ENCODE assay signal across 8 mouse cellular contexts in the genomic region with DNA sequence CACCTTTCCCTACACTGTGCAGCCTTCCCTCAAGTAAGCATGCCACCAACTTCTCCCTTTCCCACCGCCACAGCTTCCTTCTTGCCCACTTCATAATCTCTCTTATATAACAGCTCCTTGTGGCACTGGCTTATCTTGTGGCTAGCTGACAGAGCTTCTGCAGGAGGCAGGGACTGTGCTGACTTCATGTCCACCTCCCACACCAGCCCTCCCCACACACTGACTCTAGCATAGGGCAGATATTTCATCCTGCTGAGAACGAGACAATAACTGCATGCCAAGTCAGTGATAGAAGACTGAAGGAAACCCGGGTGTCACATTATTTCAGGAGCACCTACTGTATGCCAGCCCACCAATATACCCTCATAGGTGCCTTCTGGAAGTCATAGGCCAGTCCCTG. TPM values are rescaled to one million over a fixed set of nuclear protein-coding genes. Genes with fewer than 3 reads are reported as not detected.
DNase-seq lines count a peak whose midpoint lies in the region; ATAC-seq and TF ChIP-seq lines count a peak whose summit lies in the region.

No protein-coding gene starts in this region.

- DNase-seq in adrenal gland, adult (ENCODE audit: inconsistent age in 2 of 2, low spot score in 1 of 2) = peak; percentile 73 to 76
- no peak for DNase-seq in adrenal gland, postnatal 10 days
- DNase-seq in kidney, postnatal 10 days = no peak
- DNase-seq in liver, postnatal 0 days = peak; percentile 27
- DNase-seq in adrenal gland, postnatal 25 days = no peak

- peaks cover 37% of the 10 kb centered on the region for H3K36me3 ChIP-seq in kidney, embryonic 15.5 days
- peaks cover 37% of the 10 kb centered on the region for H3K36me3 ChIP-seq in embryonic facial prominence, embryonic 12.5 days
- H3K36me3 ChIP-seq in liver, postnatal 0 days (replicated peaks; ENCODE audit: insufficient read depth, low read length) = peaks cover 37% of the 10 kb centered on the region

- no peak for TF ChIP-seq CTCF in liver, postnatal 0 days (IDR thresholded peaks at IDR 0.05; ENCODE audit: low read depth)

- H3K9ac ChIP-seq in kidney, embryonic 15.5 days = no peak overlapping the region
- H3K9ac ChIP-seq in embryonic facial prominence, embryonic 12.5 days = no peak overlapping the region
- H3K9ac ChIP-seq in liver, postnatal 0 days (replicated peaks) = peak overlapping the region; percentile 85

- H3K4me1 ChIP-seq in kidney, embryonic 15.5 days = peaks cover 50% of the 10 kb centered on the region
- peaks cover 29% of the 10 kb centered on the region for H3K4me1 ChIP-seq in embryonic facial prominence, embryonic 12.5 days
- peaks cover 28% of the 10 kb centered on the region for H3K4me1 ChIP-seq in liver, postnatal 0 days (ENCODE audit: insufficient read depth)

- no peaks in the 10 kb centered on the region for H3K27me3 ChIP-seq in kidney, embryonic 15.5 days
- no peaks in the 10 kb centered on the region for H3K27me3 ChIP-seq in embryonic facial prominence, embryonic 12.5 days
- no peaks in the 10 kb centered on the region for H3K27me3 ChIP-seq in liver, postnatal 0 days (ENCODE audit: insufficient read depth, low read length)

- no peaks in the 10 kb centered on the region for H3K9me3 ChIP-seq in kidney, embryonic 15.5 days (replicated peaks)
- H3K9me3 ChIP-seq in embryonic facial prominence, embryonic 12.5 days = no peaks in the 10 kb centered on the region
- H3K9me3 ChIP-seq in liver, postnatal 0 days (ENCODE audit: low read length) = no peaks in the 10 kb centered on the region

- H3K4me2 ChIP-seq in kidney, embryonic 15.5 days = no peak overlapping the region
- no peak overlapping the region for H3K4me2 ChIP-seq in embryonic facial prominence, embryonic 12.5 days (replicated peaks)
- H3K4me2 ChIP-seq in liver, postnatal 0 days (ENCODE audit: low read depth, low read length) = peak overlapping the region; percentile 84

- no peak for ATAC-seq in kidney, embryonic 15.5 days (replicated peaks; ENCODE audit: low FRiP score)
- no peak for ATAC-seq in embryonic facial prominence, embryonic 12.5 days (ENCODE audit: insufficient number of reproducible peaks, insufficient read depth, low FRiP score, low TSS enrichment)
- no peak for ATAC-seq in liver, postnatal 0 days
- no peak for ATAC-seq in inflammation-experienced regulatory T-cells, adult 6 months

- H3K4me3 ChIP-seq in kidney, embryonic 15.5 days (replicated peaks) = no peak overlapping the region
- H3K4me3 ChIP-seq in embryonic facial prominence, embryonic 12.5 days = no peak overlapping the region
- H3K4me3 ChIP-seq in liver, postnatal 0 days (ENCODE audit: low read depth, low read length) = peak overlapping the region; percentile 70

- TF ChIP-seq EP300 in liver, postnatal 0 days (IDR thresholded peaks at IDR 0.05; ENCODE audit: low read depth) = 0 out of 2 replicates have a peak, but pooled peaks have one; percentile 9

- whole genome bisulfite sequencing in kidney, embryonic 15.5 days = 65% methylated on average over 3 of the region's 3 CpGs
- 82% methylated on average over 3 of the region's 3 CpGs for WGBS in embryonic facial prominence, embryonic 12.5 days
- WGBS in liver, postnatal 0 days (ENCODE audit: insufficient replicate concordance) = 35% methylated on average over 3 of the region's 3 CpGs

- H3K27ac ChIP-seq in kidney, embryonic 15.5 days = peak overlapping the region; percentile 78
- H3K27ac ChIP-seq in embryonic facial prominence, embryonic 12.5 days = 0 out of 2 replicates have a peak overlapping the region, but pooled peaks have one; percentile 18
- peak overlapping the region; percentile 93 for H3K27ac ChIP-seq in liver, postnatal 0 days (ENCODE audit: low read depth)

RNA-seq across cellular contexts. Expression of a gene that starts 4.2 kb away (rescaled TPM):
- total RNA-seq in adrenal gland, postnatal 10 days (2021) = 100 to 1,000 TPM; 110 to 122 TPM
- polyA plus RNA-seq in kidney, embryonic 15.5 days (2015; fragmentation: Nextera tagmentation; extraction: Ambion mirVana) = 97.3 and 106 TPM in 2 replicates
- 76.9 and 78.5 TPM in 2 replicates for polyA plus RNA-seq in embryonic facial prominence, embryonic 12.5 days (2016; fragmentation: Nextera tagmentation; extraction: Ambion mirVana)
- 295 and 303 TPM in 2 replicates for polyA plus RNA-seq in liver, postnatal 0 days (2015; fragmentation: Nextera tagmentation; extraction: Ambion mirVana)
- 78.1 and 97.7 TPM in 2 replicates for total RNA-seq in adrenal gland, postnatal 25 days (2021)
- polyA plus RNA-seq in inflammation-experienced regulatory T-cells, adult 6 months (2017; shearing (Covaris generic)) = 10 to 100 TPM; 75.5 to 92.5 (median 76.8) TPM

RNA-seq across cellular contexts. Expression of a gene that starts 9.4 kb away (rescaled TPM):
- 10 to 100 TPM; 40.3 to 46.7 TPM for total RNA-seq in adrenal gland, postnatal 10 days (2021)
- polyA plus RNA-seq in kidney, embryonic 15.5 days (2015; fragmentation: Nextera tagmentation; extraction: Ambion mirVana) = 94.0 and 100 TPM in 2 replicates
- polyA plus RNA-seq in embryonic facial prominence, embryonic 12.5 days (2016; fragmentation: Nextera tagmentation; extraction: Ambion mirVana) = 89.1 and 92.8 TPM in 2 replicates
- polyA plus RNA-seq in liver, postnatal 0 days (2015; fragmentation: Nextera tagmentation; extraction: Ambion mirVana) = 26.4 and 29.2 TPM in 2 replicates
- 49.0 and 52.2 TPM in 2 replicates for total RNA-seq in adrenal gland, postnatal 25 days (2021)
- 10 to 100 TPM; 28.8 to 36.2 (median 36.2) TPM for polyA plus RNA-seq in inflammation-experienced regulatory T-cells, adult 6 months (2017; shearing (Covaris generic))

RNA-seq across cellular contexts. Expression of a gene that starts 9.7 kb away (rescaled TPM):
- under 1 TPM; 0.42 to 0.58 TPM for total RNA-seq in adrenal gland, postnatal 10 days (2021)
- 0.47 and 0.57 TPM in 2 replicates for polyA plus RNA-seq in kidney, embryonic 15.5 days (2015; fragmentation: Nextera tagmentation; extraction: Ambion mirVana)
- 0.45 and 0.99 TPM in 2 replicates for polyA plus RNA-seq in embryonic facial prominence, embryonic 12.5 days (2016; fragmentation: Nextera tagmentation; extraction: Ambion mirVana)
- not detected in 2 replicates for polyA plus RNA-seq in liver, postnatal 0 days (2015; fragmentation: Nextera tagmentation; extraction: Ambion mirVana)
- total RNA-seq in adrenal gland, postnatal 25 days (2021) = 0.64 TPM in 1 of 2 replicates, not detected in the other
- under 1 TPM in 2 of 3 experiments, not detected in 1; 0.40 to 0.44 TPM for polyA plus RNA-seq in inflammation-experienced regulatory T-cells, adult 6 months (2017; shearing (Covaris generic))

RNA-seq across cellular contexts. Expression of a gene that starts 12.2 kb away (rescaled TPM):
- 10 to 100 TPM; 16.7 to 19.5 TPM for total RNA-seq in adrenal gland, postnatal 10 days (2021)
- 14.7 and 15.2 TPM in 2 replicates for polyA plus RNA-seq in kidney, embryonic 15.5 days (2015; fragmentation: Nextera tagmentation; extraction: Ambion mirVana)
- polyA plus RNA-seq in embryonic facial prominence, embryonic 12.5 days (2016; fragmentation: Nextera tagmentation; extraction: Ambion mirVana) = 11.1 and 14.2 TPM in 2 replicates
- polyA plus RNA-seq in liver, postnatal 0 days (2015; fragmentation: Nextera tagmentation; extraction: Ambion mirVana) = 19.7 and 20.3 TPM in 2 replicates
- total RNA-seq in adrenal gland, postnatal 25 days (2021) = 10.2 and 14.6 TPM in 2 replicates
- 1 to 10 TPM; 1.6 to 2.0 (median 1.8) TPM for polyA plus RNA-seq in inflammation-experienced regulatory T-cells, adult 6 months (2017; shearing (Covaris generic))

RNA-seq across cellular contexts. Expression of a gene that starts 35.6 kb away (rescaled TPM):
- total RNA-seq in adrenal gland, postnatal 10 days (2021) = 1 to 10 TPM in 1 of 2 experiments, under 1 TPM in 1; 0.93 to 1.1 TPM
- polyA plus RNA-seq in kidney, embryonic 15.5 days (2015; fragmentation: Nextera tagmentation; extraction: Ambion mirVana) = 19.5 and 21.3 TPM in 2 replicates
- 2.9 and 3.3 TPM in 2 replicates for polyA plus RNA-seq in embryonic facial prominence, embryonic 12.5 days (2016; fragmentation: Nextera tagmentation; extraction: Ambion mirVana)
- 0.18 and 0.26 TPM in 2 replicates for polyA plus RNA-seq in liver, postnatal 0 days (2015; fragmentation: Nextera tagmentation; extraction: Ambion mirVana)
- 2.4 and 3.5 TPM in 2 replicates for total RNA-seq in adrenal gland, postnatal 25 days (2021)
- 1 to 10 TPM; 1.3 to 3.2 (median 1.9) TPM for polyA plus RNA-seq in inflammation-experienced regulatory T-cells, adult 6 months (2017; shearing (Covaris generic))

Comparison
In these comparisons a context has a peak if more than half of its experiments do, and no peak if none do; other contexts are left out.
1. DNase-seq: peak in adrenal gland, adult (2 of 2) and liver, postnatal 0 days (single experiment); none in adrenal gland, postnatal 10 days (single experiment), kidney, postnatal 10 days (single experiment) and adrenal gland, postnatal 25 days (single experiment).
2. H3K27ac ChIP-seq: peak in every context shown above with its lines; median percentile 93 in liver, postnatal 0 days; 78 in kidney, embryonic 15.5 days; 18 in embryonic facial prominence, embryonic 12.5 days.